Mouse (Mus musculus) CH12.LX (cell line): Measurements from ENCODE around the gene Tk2. TPM values are rescaled to one million over a fixed set of nuclear protein-coding genes. Genes with fewer than 3 reads are reported as not detected.

Experiments
- DNase-seq: peaks from one replicate; pipeline ENCODE4 v3.0.0-alpha.2; 2013; ENCODE audit errors: extremely low read depth
- H3K27ac ChIP-seq: 2 replicates; pipeline ENCODE4 v1.5.1; 2012; ENCODE audit warnings: low read depth, mild to moderate bottlenecking, control low read depth, moderate library complexity; ENCODE audit not compliant: insufficient read depth
- H3K27me3 ChIP-seq: replicated peaks from 2 replicates; pipeline ENCODE3; 2012; ENCODE audit warnings: inconsistent platforms
- H3K36me3 ChIP-seq, 2 experiments: replicated peaks in 1 of 2; 2 replicates each; pipeline versions ENCODE3 to v1.6.1; 2012; ENCODE audit warnings: inconsistent platforms in 1 of 2, low read length in 1 of 2, mild to moderate bottlenecking in 1 of 2, mixed read lengths in 1 of 2, moderate library complexity in 1 of 2; ENCODE audit not compliant: control insufficient read depth in 1 of 2, insufficient read depth in 1 of 2
- H3K4me1 ChIP-seq, 2 experiments: 2 replicates each; pipeline ENCODE4 v1.6.1; 2012; ENCODE audit warnings: inconsistent platforms in 1 of 2, moderate library complexity in 1 of 2; ENCODE audit not compliant: insufficient read depth in 2 of 2, control insufficient read depth in 1 of 2
- H3K4me2 ChIP-seq: 2 replicates; pipeline ENCODE4 v1.6.1; 2012; ENCODE audit warnings: low read depth, mild to moderate bottlenecking, control low read depth; ENCODE audit not compliant: poor library complexity, insufficient read depth, severe bottlenecking
- H3K4me3 ChIP-seq, 3 experiments: fragments of 150-350 bp in 1 of 3; sonication (generic) in 1 of 3; replicated peaks in 1 of 3; 2 replicates each; pipeline versions ENCODE3 to v1.5.1; 2011 to 2012; ENCODE audit warnings: low read depth in 2 of 3, low read length in 2 of 3, mild to moderate bottlenecking in 2 of 3, moderate library complexity in 2 of 3, control low read depth in 1 of 3, improper control_type of control experiment in 1 of 3, inconsistent platforms in 1 of 3, mixed read lengths in 1 of 3; ENCODE audit not compliant: poor library complexity in 1 of 3
- H3K79me2 ChIP-seq: replicated peaks from 2 replicates; pipeline ENCODE4 v1.6.1; 2012; ENCODE audit warnings: mild to moderate bottlenecking, moderate library complexity; ENCODE audit not compliant: control insufficient read depth, poor library complexity, insufficient read depth, severe bottlenecking; ENCODE audit errors: extremely low read depth
- H3K9ac ChIP-seq: 2 replicates; pipeline ENCODE4 v1.6.1; 2012; ENCODE audit warnings: low read depth, mild to moderate bottlenecking, control low read depth, moderate library complexity; ENCODE audit not compliant: insufficient read depth
- H3K9me3 ChIP-seq: replicated peaks from 2 replicates; pipeline ENCODE3; 2012; ENCODE audit warnings: low read length, inconsistent platforms, mixed read lengths
- BHLHE40 ChIP-seq: IDR thresholded peaks from 2 replicates; pipeline ENCODE4 v1.6.1; 2011; ENCODE audit warnings: mild to moderate bottlenecking, low read depth, low read length, improper control_type of control experiment
- CHD1 ChIP-seq: IDR thresholded peaks from 2 replicates; pipeline ENCODE4 v1.6.1; 2012; ENCODE audit warnings: low read depth, low read length, improper control_type of control experiment, inconsistent platforms
- CHD2 ChIP-seq: IDR thresholded peaks from 2 replicates; pipeline ENCODE4 v1.6.1; 2011; ENCODE audit warnings: low read length, improper control_type of control experiment
- E2F4 ChIP-seq: IDR thresholded peaks from 2 replicates; pipeline ENCODE4 v1.6.1; 2011; ENCODE audit warnings: low read depth, low read length, improper control_type of control experiment; ENCODE audit not compliant: insufficient replicate concordance
- ELF1 ChIP-seq: IDR thresholded peaks from 2 replicates; pipeline ENCODE4 v1.6.1; 2014; ENCODE audit warnings: low read depth, mild to moderate bottlenecking, inconsistent platforms, low read length, improper control_type of control experiment
- EP300 ChIP-seq: IDR thresholded peaks from 2 replicates; pipeline ENCODE4 v1.6.1; 2011; ENCODE audit warnings: low read length, improper control_type of control experiment
- ETS1 ChIP-seq: conservative IDR thresholded peaks from 2 replicates; pipeline ENCODE4 v1.6.1; 2012; ENCODE audit warnings: low read depth, mild to moderate bottlenecking, inconsistent platforms, low read length, improper control_type of control experiment, moderate library complexity
- HCFC1 ChIP-seq: IDR thresholded peaks from 2 replicates; pipeline ENCODE4 v1.6.1; 2012; ENCODE audit warnings: low read depth, mild to moderate bottlenecking, inconsistent platforms, low read length, improper control_type of control experiment
- IRF4 ChIP-seq: IDR thresholded peaks from 2 replicates; pipeline ENCODE4 v1.6.1; 2014; ENCODE audit warnings: low read depth, mild to moderate bottlenecking, inconsistent platforms, low read length, improper control_type of control experiment
- JUN ChIP-seq: IDR thresholded peaks from 2 replicates; pipeline ENCODE4 v1.6.1; 2011; ENCODE audit warnings: low read depth, mild to moderate bottlenecking, low read length, improper control_type of control experiment, moderate library complexity; ENCODE audit not compliant: insufficient read depth
- KAT2A ChIP-seq: IDR thresholded peaks from 2 replicates; pipeline ENCODE4 v1.6.1; 2012; ENCODE audit warnings: low read length, improper control_type of control experiment, inconsistent platforms; ENCODE audit not compliant: insufficient replicate concordance
- MXI1 ChIP-seq: IDR thresholded peaks from 2 replicates; pipeline ENCODE4 v1.6.1; 2011; ENCODE audit warnings: mild to moderate bottlenecking, low read depth, low read length, improper control_type of control experiment
- MYC ChIP-seq: IDR thresholded peaks from 2 replicates; pipeline ENCODE4 v1.6.1; 2011; ENCODE audit warnings: low read depth, mild to moderate bottlenecking, improper control_type of control experiment, low read length
- NRF1 ChIP-seq: IDR thresholded peaks from 2 replicates; pipeline ENCODE4 v1.6.1; 2014; ENCODE audit warnings: low read depth, mild to moderate bottlenecking, inconsistent platforms, low read length, improper control_type of control experiment, moderate library complexity
- POLR2AphosphoS2 ChIP-seq: IDR thresholded peaks from 2 replicates; pipeline ENCODE4 v1.6.1; 2011; ENCODE audit warnings: low read depth, low read length, improper control_type of control experiment
- RCOR1 ChIP-seq: conservative IDR thresholded peaks from 2 replicates; pipeline ENCODE4 v1.6.1; 2012; ENCODE audit warnings: low read depth, mild to moderate bottlenecking, inconsistent platforms, low read length, improper control_type of control experiment
- SIN3A ChIP-seq: IDR thresholded peaks from 2 replicates; pipeline ENCODE4 v1.6.1; 2012; ENCODE audit warnings: low read length, improper control_type of control experiment, inconsistent platforms
- TBP ChIP-seq: conservative IDR thresholded peaks from 2 replicates; pipeline ENCODE4 v1.6.1; 2011; ENCODE audit warnings: low read depth, low read length, improper control_type of control experiment
- TCF12 ChIP-seq: IDR thresholded peaks from 2 replicates; pipeline ENCODE4 v1.6.1; 2014; ENCODE audit warnings: low read depth, mild to moderate bottlenecking, inconsistent platforms, low read length, improper control_type of control experiment
- USF1 ChIP-seq: IDR thresholded peaks from 2 replicates; pipeline ENCODE4 v1.6.1; 2014; ENCODE audit warnings: low read depth, mild to moderate bottlenecking, inconsistent platforms, low read length, improper control_type of control experiment
- USF2 ChIP-seq: conservative IDR thresholded peaks from 2 replicates; pipeline ENCODE4 v1.6.1; 2011; ENCODE audit warnings: low read depth, low read length, improper control_type of control experiment
- ZMIZ1 ChIP-seq: IDR thresholded peaks from 2 replicates; pipeline ENCODE4 v1.6.1; 2012; ENCODE audit warnings: low read depth, mild to moderate bottlenecking, inconsistent platforms, low read length, improper control_type of control experiment
- dilution Hi-C: fragments of 300-500 bp; cut with MboI; formaldehyde crosslinking; loops from 2 replicates; pipeline ENCODE4 v1.14.3; 2020; ENCODE audit warnings: low sequenced_read_pairs; ENCODE audit not compliant: extremely low pct_unique_long_range_greater_than_20kb, extremely low pct_ligation_motif_present
- in situ Hi-C: fragments of 300-500 bp; cut with MboI; formaldehyde crosslinking; loops from 3 replicates; pipeline ENCODE4 v1.14.3; 2019; ENCODE audit warnings: low sequenced_read_pairs, low pct_ligation_motif_present, low pct_unique_long_range_greater_than_20kb, mixed read lengths
- polyA plus RNA-seq: library from polyadenylated mRNA; unstranded; fragments of >175 nt; gene quantifications from 2 replicates; pipeline ENCODE4 v1.2.1, GENCODE M21; 2012; ENCODE audit warnings: low read depth; ENCODE audit not compliant: insufficient read length
- total RNA-seq, 2 experiments: library from RNA; depleted of rRNA; stranded (reverse); fragments of 300-350 nt in 1 of 2; fragments of >200 nt in 1 of 2; gene quantifications; 2 replicates each; pipeline ENCODE4 v1.2.3; 2012 to 2014

Gene Tk2
- total and polyA plus RNA-seq, 3 experiments: 7.3 to 13.5 (median 8.9) TPM

DNA sequence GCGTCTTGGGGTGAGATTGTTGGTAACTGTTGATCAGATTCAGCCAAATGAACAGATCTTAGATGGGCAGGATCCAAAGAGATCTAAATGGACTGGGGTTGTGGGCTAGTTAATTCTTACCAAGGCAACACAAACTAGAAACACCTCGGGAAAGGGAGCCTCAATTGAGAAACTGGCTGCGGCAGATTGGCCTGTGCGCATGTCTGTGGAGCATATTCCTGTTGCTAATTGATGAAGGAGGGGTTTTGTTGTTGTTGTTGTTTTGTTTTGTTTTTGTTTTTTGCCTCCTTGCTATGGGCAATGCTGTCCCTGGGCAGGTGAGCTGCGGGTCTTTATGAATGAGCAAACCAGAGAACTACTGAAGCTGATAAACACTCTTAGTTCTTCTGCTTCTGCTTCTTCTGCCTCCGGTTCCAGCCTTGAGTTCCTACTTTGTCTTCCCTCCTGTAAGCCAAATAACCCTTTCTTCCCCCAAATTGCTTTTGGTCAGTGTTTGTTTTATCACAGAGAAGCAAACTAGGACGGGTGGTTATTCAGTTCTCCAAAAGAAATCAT lies 1.2 kb upstream of the Tk2 start:
- H3K9ac ChIP-seq: no peak overlapping the region
- H3K4me2 ChIP-seq: no peak overlapping the region
- H3K27ac ChIP-seq: no peak overlapping the region
- no peak overlapping the region for H3K4me3 ChIP-seq
- dilution Hi-C loops (no loop called here), in situ Hi-C loops (loop anchor here (10.0 kb wide), 1 partner anchor 85 kb away; the partner anchor contains the start of gene Cmtm3)
- TF ChIP-seq USF1 (no peak), MYC (no peak), HCFC1 (no peak), IRF4 (no peak), SIN3A (no peak), ZMIZ1 (no peak), CHD1 (no peak), ELF1 (no peak), E2F4 (no peak), MXI1 (no peak), TCF12 (no peak), ETS1 (no peak), KAT2A (no peak), USF2 (no peak), NRF1 (no peak), JUN (no peak)
- H3K36me3 ChIP-seq: peaks cover 3 to 13% of the 10 kb centered on the region in 2 experiments
- peaks cover 7 to 49% of the 10 kb centered on the region in 2 experiments for H3K4me1 ChIP-seq
- H3K9me3 ChIP-seq: no peaks in the 10 kb centered on the region
- H3K79me2 ChIP-seq: peaks cover 2% of the 10 kb centered on the region; the same call in 1 of the 2 replicates
- no peaks in the 10 kb centered on the region for H3K27me3 ChIP-seq
- no peak for DNase-seq

- peak overlapping the region; percentile 89 for H3K27ac ChIP-seq
- in situ Hi-C loops: loop anchor here (10.0 kb wide), 1 partner anchor 87 kb away; the partner anchor contains the start of gene Cmtm3
- TF ChIP-seq KAT2A (no peak), BHLHE40 (no peak), ELF1 (no peak), JUN (no peak), TBP (no peak), IRF4 (no peak), EP300 (no peak), CHD2 (no peak), POLR2AphosphoS2 (no peak), MYC (no peak), RCOR1 (no peak), NRF1 (no peak)
These were observed 466 bp downstream of the Tk2 start for GRCm38 (mm10) chr8:104247908-104248275.

More at GRCm38 (mm10) chr8:104247908-104248275, 466 bp downstream of the Tk2 start:
- Histone ChIP-seq H3K4me2 (peak overlapping the region; percentile 92), H3K4me3 (peak overlapping the region; percentile 65 to 92 (median 87)), H3K36me3 (peaks cover 3 to 19% of the 10 kb centered on the region in 2 experiments), H3K4me1 (peaks cover 6 to 46% of the 10 kb centered on the region in 2 experiments), H3K27me3 (no peaks in the 10 kb centered on the region), H3K79me2 (peaks cover 2% of the 10 kb centered on the region; the same call in 1 of the 2 replicates), H3K9ac (peak overlapping the region; percentile 94), H3K9me3 (no peaks in the 10 kb centered on the region)
- DNase-seq: peak; percentile 45
- dilution Hi-C loops: no loop called here
